Mouse (Mus musculus) kidney, embryonic 16.5 days (tissue): ENCODE measurements around the gene Gm5269. TPM values are rescaled to one million over a fixed set of nuclear protein-coding genes. Genes with fewer than 3 reads are reported as not detected.
A peak's percentile ranks its signal among the peaks of the same experiment; 100 is the strongest.

ENCODE experiments used
- ATAC-seq: fragments of 200-750 bp; cut with Nextera tagmentation; 2 replicates; pipeline ENCODE4 v1.8.0; 2017; ENCODE audit warnings: moderate TSS enrichment; ENCODE audit not compliant: low FRiP score, low TSS enrichment
- H3K27ac ChIP-seq: fragments of 300-500 bp; sonication (generic); 2 replicates; pipeline ENCODE4 v1.5.1; 2014; ENCODE audit warnings: low read length
- H3K27me3 ChIP-seq: fragments of 300-500 bp; sonication (generic); 2 replicates; pipeline ENCODE4 v1.6.1; 2014; ENCODE audit warnings: low read length, control low read depth, mixed read lengths; ENCODE audit not compliant: insufficient read depth
- H3K36me3 ChIP-seq: fragments of 300-500 bp; sonication (generic); 2 replicates; pipeline ENCODE4 v1.6.1; 2014; ENCODE audit warnings: low read length, control low read depth, mixed read lengths; ENCODE audit not compliant: insufficient read depth
- H3K4me1 ChIP-seq: fragments of 300-500 bp; sonication (generic); 2 replicates; pipeline ENCODE4 v1.6.1; 2014; ENCODE audit warnings: low read length, control low read depth, mixed read lengths; ENCODE audit not compliant: insufficient read depth
- H3K4me2 ChIP-seq: fragments of 300-500 bp; sonication (generic); replicated peaks from 2 replicates; pipeline ENCODE4 v1.6.1; 2014; ENCODE audit warnings: low read depth, low read length
- H3K4me3 ChIP-seq: fragments of 300-500 bp; sonication (generic); 2 replicates; pipeline ENCODE4 v1.5.1; 2014; ENCODE audit warnings: mild to moderate bottlenecking, low read length
- H3K9ac ChIP-seq: fragments of 300-500 bp; sonication (generic); replicated peaks from 2 replicates; pipeline ENCODE4 v1.6.1; 2014; ENCODE audit warnings: low read length
- H3K9me3 ChIP-seq: fragments of 300-500 bp; sonication (generic); 2 replicates; pipeline ENCODE4 v1.6.1; 2016; ENCODE audit warnings: low read length, control low read depth
- WGBS: fragments of 180-500 bp; shearing (Covaris S2); extraction: QIAGEN DNeasy Blood & Tissue Kit; methylation state at CpG from one replicate; pipeline ENCODE4 v1.1.7; 2014; 5-methylcytosine and 5-hydroxymethylcytosine counted together
- polyA plus RNA-seq: library from polyadenylated mRNA; unstranded; fragments of >200 nt; fragmentation: Nextera tagmentation; extraction: Ambion mirVana; gene quantifications from 2 replicates; pipeline ENCODE4 v1.2.1, GENCODE M21; 2015

Gene Gm5269
- polyA plus RNA-seq, 1 experiment from 2014 or later = not detected

- Histone ChIP-seq H3K4me1 (no peaks in the 10 kb centered on the region), H3K9me3 (no peaks in the 10 kb centered on the region), H3K27me3 (no peaks in the 10 kb centered on the region), H3K4me3 (no peak overlapping the region), H3K9ac (no peak overlapping the region), H3K36me3 (no peaks in the 10 kb centered on the region), H3K27ac (no peak overlapping the region), H3K4me2 (no peak overlapping the region)
- WGBS = 80% methylated on average over 9 of the region's 9 CpGs
- ATAC-seq = no peak
Measured at GRCm38 (mm10) chr1:45886800-45887199, 3.3 kb downstream of the Gm5269 start.

- H3K4me1 ChIP-seq = no peaks in the 10 kb centered on the region
- H3K4me3 ChIP-seq = no peak overlapping the region
- no peak overlapping the region for H3K27ac ChIP-seq
- H3K9ac ChIP-seq = no peak overlapping the region
- no peaks in the 10 kb centered on the region for H3K36me3 ChIP-seq
- no peaks in the 10 kb centered on the region for H3K9me3 ChIP-seq
- H3K4me2 ChIP-seq = no peak overlapping the region
- no peaks in the 10 kb centered on the region for H3K27me3 ChIP-seq
- no peak for ATAC-seq
Measured at GRCm38 (mm10) chr1:45883378-45883777, 6.7 kb downstream of the Gm5269 start.

GRCm38 (mm10) chr1:45882076-45882475 is 8.0 kb downstream of the Gm5269 start:
- Histone ChIP-seq H3K9ac (no peak overlapping the region), H3K27me3 (no peaks in the 10 kb centered on the region), H3K9me3 (no peaks in the 10 kb centered on the region), H3K36me3 (no peaks in the 10 kb centered on the region), H3K27ac (no peak overlapping the region), H3K4me2 (no peak overlapping the region), H3K4me3 (no peak overlapping the region), H3K4me1 (no peaks in the 10 kb centered on the region)
- WGBS = 12% methylated on average over 6 of the region's 6 CpGs
- ATAC-seq = peak; percentile 67; the same call in 1 of the 2 replicates

GRCm38 (mm10) chr1:45881228-45881832 is 8.7 kb downstream of the Gm5269 start:
- Histone ChIP-seq H3K27ac (no peak overlapping the region), H3K4me3 (no peak overlapping the region), H3K9me3 (no peaks in the 10 kb centered on the region), H3K36me3 (no peaks in the 10 kb centered on the region), H3K4me2 (no peak overlapping the region), H3K4me1 (no peaks in the 10 kb centered on the region), H3K27me3 (no peaks in the 10 kb centered on the region), H3K9ac (no peak overlapping the region)
- no peak for ATAC-seq
- WGBS = 48% methylated on average over 3 of the region's 3 CpGs

- H3K27ac ChIP-seq = no peak overlapping the region
- H3K9ac ChIP-seq = no peak overlapping the region
- no peaks in the 10 kb centered on the region for H3K36me3 ChIP-seq
- 70% methylated on average over 3 of the region's 3 CpGs for WGBS
- no peak for ATAC-seq
- no peaks in the 10 kb centered on the region for H3K9me3 ChIP-seq
- no peak overlapping the region for H3K4me3 ChIP-seq
- no peaks in the 10 kb centered on the region for H3K4me1 ChIP-seq
- no peak overlapping the region for H3K4me2 ChIP-seq
- no peaks in the 10 kb centered on the region for H3K27me3 ChIP-seq
Measured at GRCm38 (mm10) chr1:45877463-45877862, 12.6 kb downstream of the Gm5269 start.

- Histone ChIP-seq H3K27ac (no peak overlapping the region), H3K4me3 (no peak overlapping the region), H3K27me3 (no peaks in the 10 kb centered on the region), H3K36me3 (no peaks in the 10 kb centered on the region), H3K4me2 (no peak overlapping the region), H3K9ac (no peak overlapping the region), H3K9me3 (no peaks in the 10 kb centered on the region), H3K4me1 (no peaks in the 10 kb centered on the region)
- WGBS = 67% methylated on average over 6 of the region's 6 CpGs
- ATAC-seq = no peak
Measured at GRCm38 (mm10) chr1:45876450-45877198, 13.4 kb downstream of the Gm5269 start.

- 41% methylated on average over 2 of the region's 2 CpGs for WGBS
- no peak overlapping the region for H3K27ac ChIP-seq
- no peak for ATAC-seq
Measured at GRCm38 (mm10) chr1:45875640-45876039, 14.4 kb downstream of the Gm5269 start.

GRCm38 (mm10) chr1:45873250-45873649 is 16.8 kb downstream of the Gm5269 start:
- no peak for ATAC-seq
- Histone ChIP-seq H3K4me2 (no peak overlapping the region), H3K36me3 (no peaks in the 10 kb centered on the region), H3K4me1 (peaks cover 15% of the 10 kb centered on the region), H3K4me3 (no peak overlapping the region), H3K9me3 (no peaks in the 10 kb centered on the region), H3K9ac (no peak overlapping the region), H3K27me3 (no peaks in the 10 kb centered on the region), H3K27ac (no peak overlapping the region)
- WGBS = 72% methylated on average over 2 of the region's 2 CpGs

More at GRCm38 (mm10) chr1:45875640-45876039, 14.4 kb downstream of the Gm5269 start:
- H3K4me3 ChIP-seq = no peak overlapping the region
- H3K4me2 ChIP-seq = no peak overlapping the region
- H3K36me3 ChIP-seq = no peaks in the 10 kb centered on the region
- no peaks in the 10 kb centered on the region for H3K4me1 ChIP-seq
- H3K9ac ChIP-seq = no peak overlapping the region
- H3K9me3 ChIP-seq = no peaks in the 10 kb centered on the region
- no peaks in the 10 kb centered on the region for H3K27me3 ChIP-seq

GRCm38 (mm10) chr1:45868479-45869137 is 21.5 kb downstream of the Gm5269 start:
- 53% methylated on average over 3 of the region's 3 CpGs for WGBS
- Histone ChIP-seq H3K36me3 (no peaks in the 10 kb centered on the region), H3K27me3 (no peaks in the 10 kb centered on the region), H3K4me3 (no peak overlapping the region), H3K9me3 (no peaks in the 10 kb centered on the region), H3K4me2 (no peak overlapping the region), H3K4me1 (peaks cover 52% of the 10 kb centered on the region), H3K9ac (no peak overlapping the region), H3K27ac (peak overlapping the region; percentile 84)
- no peak for ATAC-seq

GRCm38 (mm10) chr1:45868050-45868449 is 22.0 kb downstream of the Gm5269 start:
- Histone ChIP-seq H3K4me3 (no peak overlapping the region), H3K9ac (no peak overlapping the region), H3K4me1 (peaks cover 52% of the 10 kb centered on the region), H3K27ac (peak overlapping the region; percentile 84), H3K36me3 (no peaks in the 10 kb centered on the region), H3K27me3 (no peaks in the 10 kb centered on the region), H3K9me3 (no peaks in the 10 kb centered on the region), H3K4me2 (no peak overlapping the region)
- peak; percentile 55; the same call in 1 of the 2 replicates for ATAC-seq
- WGBS = 23% methylated on average over 1 of the region's 1 CpGs
